Mouse (Mus musculus): Measurements from ENCODE around the gene Gm49711.
"Not testable (repeated sequence)": the region's sequence is repeated elsewhere in the genome, so short reads cannot be mapped to it uniquely, and the experiment has no call there.

The Gm49711 gene

DNA sequence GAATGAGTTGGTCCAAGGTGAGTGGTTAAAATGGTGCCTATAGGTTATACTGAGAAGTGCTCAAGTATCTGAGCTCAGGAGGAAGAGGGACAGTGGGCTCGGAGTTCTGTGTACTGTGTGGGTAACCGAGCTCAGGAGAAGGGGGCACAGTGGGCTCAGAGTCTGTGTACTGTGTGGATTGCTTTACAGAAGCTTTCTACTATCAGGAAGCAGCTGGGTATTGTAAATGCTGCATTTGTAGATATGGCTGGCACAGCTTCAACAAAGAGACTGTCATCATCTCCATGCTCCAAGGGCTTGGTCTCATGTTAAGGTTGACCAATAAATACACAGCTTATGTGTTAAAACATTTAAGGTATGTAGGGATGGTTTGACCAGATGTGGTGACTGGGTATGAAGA is 6.7 kb downstream of the Gm49711 start:
- DNase-seq = no peak

DNA sequence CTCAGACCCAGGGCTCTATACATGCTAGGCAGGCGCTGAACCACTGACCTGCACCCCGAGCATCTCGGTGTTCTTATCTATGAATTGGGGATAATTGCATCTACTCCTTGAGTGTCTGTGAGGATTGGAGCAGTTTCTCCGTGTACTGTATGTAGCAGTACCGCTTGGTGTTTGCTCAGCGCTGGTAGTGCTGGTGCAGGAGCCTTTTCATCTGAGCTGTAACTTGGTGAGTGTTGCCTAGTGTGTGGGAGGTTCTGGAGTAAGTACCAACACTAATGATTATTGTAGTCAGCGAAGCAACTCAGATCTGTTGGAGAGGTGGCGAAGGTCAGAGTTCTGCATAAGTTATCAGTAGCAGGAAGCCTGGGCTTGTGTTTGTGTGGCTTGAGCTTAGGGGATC is 12.2 kb downstream of the Gm49711 start:
- DNase-seq = no peak

DNA sequence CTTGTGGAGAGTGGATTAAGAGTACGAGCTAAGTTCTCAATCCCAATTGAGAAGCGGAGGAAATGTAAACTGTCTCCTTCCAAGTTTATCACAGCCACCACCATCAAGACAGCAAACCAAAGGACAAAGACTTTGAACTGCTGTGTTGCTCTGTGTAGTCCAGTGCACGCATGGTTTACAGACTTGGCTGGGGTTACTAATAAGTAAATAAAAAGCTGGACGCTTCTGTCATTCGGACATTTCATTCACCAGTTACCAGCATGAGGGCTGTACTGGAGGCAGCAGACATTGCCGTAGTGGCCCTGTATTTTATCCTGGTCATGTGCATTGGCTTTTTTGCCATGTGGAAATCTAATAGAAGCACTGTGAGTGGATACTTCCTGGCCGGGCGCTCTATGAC is 18.7 kb downstream of the Gm49711 start:
- DNase-seq = no peak

DNA sequence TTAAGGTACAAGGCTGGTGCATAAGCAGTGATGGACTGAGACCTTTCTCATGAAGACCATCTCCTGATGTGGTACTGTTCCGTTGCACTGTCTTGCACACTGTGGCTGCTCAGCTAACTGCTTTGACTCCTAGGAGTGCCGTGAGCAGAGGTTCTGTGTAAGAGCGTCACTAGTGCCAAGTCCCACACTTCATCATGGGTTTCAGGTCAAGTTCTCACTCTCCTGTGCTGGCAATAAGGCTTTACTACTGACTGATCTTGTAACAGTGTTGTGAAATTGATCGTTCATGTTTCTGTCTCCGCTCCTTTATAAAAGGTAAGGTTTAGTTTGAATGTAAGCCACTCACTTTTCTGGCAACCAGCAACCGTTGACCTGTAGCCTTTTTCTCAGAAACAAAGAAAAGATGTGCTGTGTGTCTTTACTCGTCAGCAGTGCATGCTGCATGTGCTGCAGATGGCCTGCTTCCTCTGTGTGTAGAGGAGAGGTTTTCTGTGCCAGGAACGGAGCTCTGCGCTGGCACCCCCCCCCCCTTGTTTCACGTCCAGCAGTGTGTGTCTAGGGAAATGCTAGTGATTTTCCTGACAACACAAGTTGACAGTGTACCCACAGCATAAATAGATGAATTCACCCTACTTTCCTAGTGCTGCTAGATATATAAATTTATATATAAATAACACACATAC is 25.8 kb downstream of the Gm49711 start:
- DNase-seq = no peak

DNA sequence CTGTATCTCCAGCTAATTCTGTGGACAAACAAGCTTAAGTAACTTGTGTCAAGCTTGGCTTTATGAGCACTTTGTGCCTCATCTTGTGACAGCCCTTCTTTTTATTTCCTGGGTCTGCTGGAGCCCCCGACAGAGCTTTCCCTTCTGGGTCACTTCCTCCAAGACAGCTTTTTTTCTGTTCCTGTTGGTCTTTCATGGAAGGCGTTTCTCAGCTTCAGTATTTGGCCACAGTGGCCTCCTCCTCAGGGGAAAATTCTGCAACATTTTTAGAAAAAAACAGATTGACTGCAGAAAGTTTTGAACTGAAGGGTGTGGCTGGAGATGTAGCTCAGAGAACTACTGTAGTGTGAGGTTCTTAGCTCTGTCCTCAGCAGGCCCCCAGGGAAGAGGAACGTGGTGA is 31.1 kb downstream of the Gm49711 start:
- no peak for DNase-seq

DNA sequence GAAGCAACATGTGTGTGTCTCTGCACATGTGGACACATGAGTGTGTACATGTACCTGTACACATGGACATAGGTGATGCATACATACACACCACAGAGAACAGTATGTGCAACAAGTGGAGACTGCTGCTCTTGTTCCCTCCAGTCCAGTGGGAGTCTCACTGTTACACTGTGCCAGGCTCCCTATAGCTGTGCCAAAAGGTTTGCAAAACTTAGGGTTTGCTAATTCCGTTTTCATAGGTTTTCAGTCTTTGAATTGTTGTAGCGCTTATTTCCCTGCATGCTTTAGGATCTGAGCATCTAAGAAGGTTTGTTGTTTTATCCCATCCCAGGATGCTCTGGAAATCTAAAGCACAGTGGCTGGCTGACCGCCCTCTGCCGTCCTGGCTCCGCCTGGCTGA is 33.8 kb downstream of the Gm49711 start:
- no peak for DNase-seq

DNA sequence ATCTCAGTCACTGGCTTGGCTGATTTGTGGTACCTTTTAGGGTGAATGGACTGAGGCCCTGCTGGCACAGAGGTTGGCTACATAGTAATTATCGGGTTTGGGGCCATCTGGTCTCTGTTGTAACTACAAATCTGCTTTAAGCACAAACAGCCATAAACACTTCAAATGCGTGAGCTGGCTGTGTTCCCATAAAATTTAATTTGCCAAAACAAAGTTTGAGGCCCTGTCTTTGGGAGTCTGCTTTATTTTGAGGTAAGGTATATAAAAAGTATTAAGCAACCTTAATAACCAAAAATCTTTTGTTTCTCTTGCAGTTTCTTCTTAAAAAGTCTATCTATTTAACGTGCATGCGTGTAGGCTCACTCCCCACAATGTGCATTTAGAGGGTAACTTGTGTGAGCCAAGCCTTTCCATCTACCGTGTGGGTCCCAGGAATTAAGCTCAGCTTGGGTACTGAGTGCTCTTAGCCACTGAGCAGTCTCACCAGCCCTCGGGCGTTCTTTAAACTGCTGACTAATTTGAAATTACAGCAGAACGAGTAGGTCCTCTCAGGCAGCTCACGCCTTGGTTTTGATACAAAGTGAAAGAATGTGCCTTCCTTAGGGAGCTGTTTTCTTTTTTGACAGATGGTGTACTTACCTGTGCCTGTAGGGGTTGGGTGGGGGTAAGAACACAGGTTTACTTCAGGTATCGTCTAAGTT is 40.4 kb downstream of the Gm49711 start:
- peak in 1 of 2 experiments; percentile 18 for DNase-seq

DNA sequence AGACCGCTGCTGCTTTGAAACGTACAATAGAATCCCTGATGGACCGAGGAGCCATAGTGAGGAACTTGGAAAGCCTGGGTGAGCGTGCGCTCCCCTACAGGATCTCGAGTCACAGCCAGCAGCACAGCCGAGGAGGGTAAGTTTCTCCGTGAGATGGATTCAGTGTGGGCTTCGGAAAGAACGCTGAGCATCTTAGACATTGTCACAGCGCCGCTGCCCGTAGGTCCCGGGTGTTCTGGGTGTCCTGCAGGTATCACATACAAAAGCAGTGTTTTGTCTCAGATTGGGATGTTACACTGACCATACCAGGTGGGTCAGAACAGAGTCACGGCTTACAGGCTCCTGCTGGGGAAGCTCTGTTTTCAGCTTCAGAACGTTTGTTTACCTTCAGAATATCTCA is 41.5 kb downstream of the Gm49711 start:
- no peak for DNase-seq

DNA sequence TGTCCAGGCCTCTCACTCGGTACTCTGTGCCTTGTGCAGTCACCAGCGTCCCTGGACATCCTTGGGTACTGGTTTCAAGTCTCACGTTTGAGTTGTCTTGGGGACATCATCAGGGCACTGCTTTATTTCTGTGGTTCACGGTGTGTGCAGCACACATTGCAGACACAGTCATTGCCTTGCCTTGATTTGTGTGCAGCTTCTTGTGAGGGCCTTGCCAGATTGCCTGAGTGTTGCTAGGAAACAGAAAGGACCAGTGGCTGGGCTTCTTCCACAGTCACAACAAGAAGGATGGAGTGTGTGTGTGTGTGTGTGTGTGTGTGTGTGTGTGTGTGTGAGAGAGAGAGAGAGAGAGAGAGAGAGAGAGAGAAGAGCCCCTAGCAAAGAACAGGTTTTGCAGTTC is 42.0 kb downstream of the Gm49711 start:
- DNase-seq = no peak

DNA sequence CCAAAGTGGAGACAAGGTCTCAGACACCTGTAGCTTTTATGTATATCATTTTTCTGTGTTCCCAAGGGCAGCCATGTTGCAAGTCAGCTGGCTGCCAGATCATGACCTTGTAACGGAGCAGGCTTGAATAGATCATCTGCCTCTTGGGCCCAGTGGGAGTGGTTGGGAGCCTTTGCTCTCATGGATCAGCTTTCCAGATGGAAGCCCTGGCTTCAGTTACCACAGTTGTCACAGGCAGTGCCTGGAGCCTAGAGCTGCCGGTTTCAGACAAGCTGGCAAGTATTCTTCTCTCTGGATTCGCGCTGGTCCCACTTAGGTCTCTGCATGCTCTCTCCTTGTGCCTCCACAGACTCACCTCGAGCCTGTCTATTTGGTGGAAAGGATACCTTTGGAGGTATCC is 44.0 kb downstream of the Gm49711 start:
- no peak for DNase-seq

DNA sequence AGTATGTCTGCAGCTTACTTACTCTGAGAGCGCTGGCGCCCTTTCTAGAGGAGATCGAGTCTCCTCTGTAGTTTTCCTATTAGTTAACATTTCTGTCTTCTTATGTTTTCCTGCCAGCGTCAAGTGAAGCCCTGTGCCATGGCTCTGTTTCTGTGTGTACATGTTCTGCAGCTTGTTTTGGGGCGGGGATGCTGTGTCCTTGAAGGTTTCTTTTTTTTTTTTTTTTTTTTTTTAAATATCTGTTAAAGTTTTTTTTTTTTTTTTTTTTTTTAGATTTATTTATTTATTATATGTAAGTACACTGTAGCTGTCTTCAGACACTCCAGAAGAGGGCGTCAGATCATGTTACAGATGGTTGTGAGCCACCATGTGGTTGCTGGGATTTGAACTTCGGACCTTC is 44.8 kb downstream of the Gm49711 start:
- not testable (repeated sequence) for DNase-seq

DNA sequence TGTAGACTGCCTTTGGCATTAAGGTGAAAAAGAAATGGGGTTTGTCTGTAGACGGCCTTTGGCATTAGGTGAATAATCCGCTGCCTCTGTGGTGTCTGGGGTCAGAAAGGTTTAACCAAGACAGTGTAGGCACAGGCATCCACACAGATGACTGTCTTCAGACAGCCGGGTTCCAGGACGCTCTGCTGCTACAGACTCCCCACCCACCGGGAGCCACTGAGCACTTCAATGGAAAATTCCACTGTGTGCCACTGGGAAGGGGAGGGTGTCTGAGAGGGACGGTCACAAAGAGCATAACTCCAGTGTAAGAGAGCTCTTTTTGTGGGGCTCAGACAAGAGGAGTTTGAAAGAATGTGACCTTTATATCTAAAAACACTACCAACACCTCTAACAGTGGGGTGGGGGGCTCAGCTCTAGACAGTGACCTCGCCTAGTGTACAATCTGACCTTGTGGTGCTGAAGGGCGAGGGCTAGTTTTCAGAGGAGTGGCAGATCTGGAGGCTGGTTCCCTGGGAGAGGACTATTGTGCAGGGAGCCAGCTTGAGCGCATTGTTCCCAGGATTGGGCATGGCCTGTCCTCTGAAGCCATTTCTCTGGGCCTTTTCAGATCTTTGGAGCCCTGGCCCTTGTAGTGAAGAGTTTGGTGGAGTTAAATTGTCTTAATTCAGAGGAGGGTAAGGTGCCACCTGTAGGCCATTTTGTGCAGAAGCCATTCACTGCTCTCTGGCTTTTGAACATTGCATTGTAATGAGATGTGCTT is 45.6 kb downstream of the Gm49711 start:
- peak in 1 of 2 experiments; percentile 35 for DNase-seq

DNA sequence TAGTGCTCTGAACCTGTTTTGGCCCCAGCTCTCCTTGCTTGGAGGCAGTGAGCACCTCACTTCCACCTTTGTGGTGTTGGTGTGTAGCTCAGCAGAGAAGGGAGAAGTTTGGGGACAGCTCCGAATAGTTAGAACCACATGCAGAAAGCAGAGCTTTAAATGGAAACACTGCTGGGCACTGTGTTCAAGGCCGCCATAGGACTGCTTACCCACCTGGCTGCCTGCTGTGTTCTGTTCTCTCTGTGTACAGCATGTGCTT is 46.1 kb downstream of the Gm49711 start:
- no peak for DNase-seq

DNA sequence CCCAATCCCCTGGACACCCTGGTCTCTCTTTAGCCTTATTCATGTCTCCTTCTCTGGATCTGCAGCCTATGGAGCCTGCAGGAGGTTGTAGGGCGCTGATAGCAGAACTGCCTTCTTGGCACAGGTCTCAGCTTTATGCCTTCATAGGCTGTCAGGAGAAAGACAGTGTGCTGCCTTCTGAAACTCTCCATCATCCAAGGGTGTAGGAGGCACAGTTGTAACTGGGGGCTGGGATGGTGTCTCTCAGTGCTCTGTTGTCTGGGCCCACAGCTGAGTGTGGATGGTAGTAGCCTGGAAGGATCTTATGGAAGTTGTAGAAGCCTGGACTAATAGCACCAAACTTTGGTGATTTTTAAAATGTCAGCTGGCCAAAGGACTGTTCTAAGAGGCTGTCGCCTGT is 46.8 kb downstream of the Gm49711 start:
- DNase-seq = no peak

DNA sequence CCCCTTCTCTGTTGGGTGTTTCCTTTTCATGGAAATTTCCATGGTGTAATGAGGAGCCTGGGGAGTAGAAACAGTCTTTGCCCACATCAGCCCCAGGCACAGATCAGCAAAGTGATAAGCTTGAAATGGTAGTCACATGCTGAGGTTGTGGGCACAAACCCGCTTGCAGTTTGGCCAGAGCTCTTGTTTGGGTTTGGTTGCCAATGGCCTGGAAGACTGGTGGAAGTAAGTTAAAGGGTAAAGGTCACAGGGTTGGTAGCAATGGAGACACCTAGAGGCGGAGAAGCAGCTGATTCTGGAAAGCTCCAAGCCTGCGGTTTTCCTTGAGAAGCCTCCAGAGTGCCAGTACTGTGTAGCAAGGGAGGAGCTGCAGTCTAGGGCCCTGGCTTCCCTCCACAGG is 47.5 kb downstream of the Gm49711 start:
- DNase-seq = no peak

DNA sequence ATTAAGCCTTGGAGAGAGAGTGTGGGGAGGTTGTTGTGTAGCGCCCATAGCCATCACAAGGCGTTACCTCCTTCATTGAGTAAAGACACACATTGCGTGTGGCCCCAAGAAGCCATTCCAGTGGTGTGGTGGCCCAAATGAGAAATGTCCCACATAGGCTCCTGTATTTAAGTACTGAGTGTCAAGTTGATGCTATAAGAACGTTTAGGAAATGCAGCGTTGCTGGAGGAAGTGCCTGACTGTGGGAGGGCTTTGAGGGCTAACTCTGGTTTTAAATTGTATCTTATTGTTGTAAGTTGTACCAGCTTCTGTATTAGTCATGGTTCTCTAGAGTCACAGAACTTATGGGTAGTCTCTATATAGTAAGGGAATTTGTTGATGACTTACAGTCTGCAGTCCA is 49.2 kb downstream of the Gm49711 start:
- no peak for DNase-seq

DNA sequence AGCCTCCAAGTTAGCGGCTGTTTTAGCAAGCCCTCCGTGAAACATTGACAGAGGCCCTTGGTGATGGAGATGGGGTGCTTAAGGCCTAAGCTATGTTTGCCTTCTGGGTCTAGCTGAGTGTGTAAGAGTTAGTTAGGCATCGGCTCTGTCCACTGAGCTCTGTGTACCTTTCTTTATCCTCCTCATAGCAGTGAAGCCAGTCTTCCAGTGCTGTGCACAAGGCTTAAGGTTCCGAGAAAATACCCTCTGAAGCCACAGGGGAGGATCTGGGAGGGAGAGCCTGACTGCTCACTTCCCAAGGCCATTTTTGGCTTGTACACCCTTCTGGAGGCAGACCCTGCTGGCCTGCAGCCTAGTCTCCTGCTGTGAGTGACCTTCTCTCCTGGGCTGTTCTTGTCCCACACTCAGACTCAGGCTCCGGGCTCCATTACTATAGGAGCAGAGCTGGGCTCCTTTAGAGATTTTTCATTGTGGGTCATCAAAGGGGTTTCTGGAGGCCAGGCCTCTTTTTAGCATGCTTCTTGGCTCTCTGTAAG is 56.7 kb downstream of the Gm49711 start:
- peak; percentile 58 to 59 for DNase-seq

DNA sequence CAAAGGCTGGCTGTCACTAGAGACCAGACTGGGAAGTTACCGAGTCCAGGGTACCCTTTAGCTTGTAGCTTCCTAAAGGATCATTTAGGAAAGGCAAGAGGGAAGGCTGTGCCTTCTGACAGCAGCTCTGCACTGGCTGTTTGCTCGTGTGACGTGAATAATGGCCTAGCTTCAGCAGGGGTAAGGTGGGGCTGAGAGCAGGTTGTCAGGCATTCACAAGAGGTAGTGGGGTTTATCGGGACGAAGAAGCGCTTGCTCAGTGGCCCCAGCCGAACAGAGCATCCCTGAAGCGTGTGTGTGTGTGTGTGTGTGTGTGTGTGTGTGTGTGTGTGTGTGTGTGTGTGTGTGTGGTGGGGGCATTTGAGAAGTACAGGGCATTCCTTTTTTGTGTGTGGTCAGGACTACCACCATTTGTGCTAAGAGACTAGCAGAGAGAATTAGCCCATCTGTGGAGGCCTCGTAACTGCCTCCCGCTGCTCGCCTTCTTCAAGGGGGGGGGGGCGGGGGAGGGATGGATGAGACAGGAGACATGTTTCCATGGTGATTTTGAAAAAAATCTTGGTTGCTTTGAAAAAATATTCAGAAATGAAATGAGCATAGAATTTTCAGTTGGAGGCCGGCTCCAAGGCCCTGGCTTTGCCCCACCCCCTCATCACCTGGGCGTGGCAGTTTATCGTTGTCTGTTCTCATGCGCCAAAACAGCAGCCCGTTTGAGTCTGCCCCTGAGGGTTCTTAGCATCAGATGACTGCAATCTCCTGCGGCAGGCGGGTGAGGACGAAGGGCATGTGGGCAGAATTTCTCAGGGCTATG is 57.7 kb downstream of the Gm49711 start:
- DNase-seq = peak; percentile 30 to 62

DNA sequence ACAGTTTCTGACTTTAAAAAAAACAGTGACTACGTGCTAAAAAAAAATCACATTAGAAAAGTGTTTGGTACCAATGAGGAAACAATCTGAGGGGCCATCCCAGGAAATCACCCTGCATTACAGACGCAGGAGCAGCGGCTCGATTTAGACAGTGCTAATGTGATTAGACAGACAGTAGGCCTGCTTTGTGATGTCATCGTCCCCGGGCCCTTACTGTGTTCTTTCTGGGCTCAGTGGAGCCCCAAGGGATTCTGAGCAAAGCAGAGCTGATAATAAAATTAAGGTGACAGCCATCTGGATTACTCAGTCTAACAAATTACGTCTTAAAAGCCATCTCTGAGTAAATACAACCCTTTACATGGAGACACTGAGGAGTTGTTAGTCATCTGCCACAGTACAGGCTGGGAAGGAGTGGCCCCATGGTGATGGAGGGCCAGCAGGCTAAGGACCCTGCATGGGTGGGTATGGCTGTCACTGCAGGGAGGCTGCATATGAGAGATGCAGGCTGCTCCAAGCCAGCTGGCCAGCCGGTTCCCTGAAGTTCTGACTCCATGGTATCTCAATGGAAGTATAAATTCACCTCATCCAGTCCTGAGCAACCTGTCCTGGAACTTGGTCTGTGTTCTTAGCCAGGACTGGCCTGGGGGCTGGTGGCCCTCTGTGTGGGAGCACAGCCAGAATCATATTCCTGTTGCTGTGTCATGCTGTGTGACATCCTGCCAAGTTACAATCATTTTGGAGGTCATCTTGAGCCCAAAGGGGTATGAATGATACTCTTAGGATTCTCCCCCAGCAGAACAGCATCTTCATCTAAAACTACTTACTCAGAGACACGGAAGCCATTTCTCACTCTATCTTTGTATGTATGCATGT is 59.5 kb downstream of the Gm49711 start:
- no peak for DNase-seq

DNA sequence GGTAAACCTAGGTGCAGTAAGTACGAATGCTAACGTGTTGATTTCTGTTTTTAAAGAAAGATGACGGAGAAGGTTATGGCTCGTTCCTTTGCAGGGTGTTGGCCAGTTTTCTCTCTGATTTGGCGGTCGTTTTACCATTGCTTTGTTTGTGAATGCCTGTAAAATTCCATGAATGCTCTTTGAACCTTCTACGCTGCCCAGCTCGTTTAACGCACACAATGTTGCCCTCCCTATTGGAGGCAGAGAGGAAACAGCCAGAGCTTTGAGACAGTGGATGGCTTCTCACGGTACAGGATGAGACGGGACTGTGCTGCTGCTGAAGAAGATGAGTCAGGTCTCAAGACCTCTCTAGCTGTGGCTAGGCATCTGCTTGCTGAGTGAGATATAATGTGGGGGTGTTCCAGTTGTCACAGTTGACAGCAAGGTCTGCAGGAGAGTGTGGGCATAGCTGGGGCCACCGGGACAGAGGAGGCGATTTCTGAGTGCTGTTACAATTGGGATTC is 60.9 kb downstream of the Gm49711 start:
- DNase-seq = no peak

DNA sequence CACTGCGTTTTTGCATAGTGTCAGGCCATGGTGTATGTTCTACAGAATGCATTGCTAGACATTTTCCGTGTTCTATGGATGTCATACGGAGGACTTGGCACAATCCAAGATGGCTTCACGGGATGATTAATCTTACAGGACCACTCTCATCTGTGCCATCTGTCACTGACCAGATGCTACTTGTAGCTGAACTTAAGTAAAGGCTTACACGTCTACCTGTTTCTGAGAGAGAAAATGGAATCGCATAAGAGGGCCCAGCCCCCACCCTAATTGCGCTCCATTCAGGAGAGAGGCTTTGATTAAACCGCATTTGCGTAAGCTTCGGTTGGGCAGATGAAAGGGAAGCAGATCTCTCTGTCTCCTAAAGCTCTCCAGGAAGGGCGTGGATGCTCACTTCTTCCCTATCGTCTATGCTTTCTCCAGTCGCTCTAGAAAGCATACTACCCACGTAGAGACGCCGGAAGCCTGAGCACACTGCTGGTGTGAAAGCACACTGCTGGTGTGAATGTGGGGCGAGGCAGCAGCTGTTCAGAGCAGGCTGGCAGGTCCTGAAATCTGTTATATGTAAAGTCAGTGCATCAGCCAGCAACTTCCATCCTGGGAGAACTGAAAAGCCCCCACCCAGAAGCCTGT is 62.9 kb downstream of the Gm49711 start:
- no peak for DNase-seq
